Mouse (Mus musculus) left cerebral cortex, postnatal 14 days (tissue): Measurements from ENCODE around the gene Mysm1. TPM values are rescaled to one million over a fixed set of nuclear protein-coding genes. Genes with fewer than 3 reads are reported as not detected.

Experiments
- DNase-seq, 2 experiments: peaks; one replicate each; pipeline ENCODE4 v3.0.0; 2021 to 2022; ENCODE audit warnings: low spot score in 2 of 2, mixed read lengths in 1 of 2
- intact Hi-C: fragments of 180-260 bp; cut with DNase I; formaldehyde crosslinking; loops from one replicate; pipeline ENCODE4 v1.15.1; 2025
- long read RNA-seq, 2 experiments: library from polyadenylated mRNA; stranded (forward); transcript quantifications; one replicate each; pipeline ENCODE4 v2.0.0; 2021
- total RNA-seq, 2 experiments: library from RNA; stranded (reverse); gene quantifications; 2 replicates each; pipeline ENCODE4 v1.2.3; 2021

Mysm1 gene
- total RNA-seq, result 10 to 100 TPM; 25.7 to 28.4 TPM
- long read RNA-seq, experiment 1, partial matches to known transcripts, result 1 of 10 reads
- long read RNA-seq, experiment 1, other reads (novel, unspliced or antisense), result 6 of 10 reads
- long read RNA-seq, experiment 2, full-length matches to known transcripts, result 3 of 10 reads
- long read RNA-seq, experiment 2, partial matches to known transcripts, result 0 of 10 reads
- long read RNA-seq, experiment 2, other reads (novel, unspliced or antisense), result 7 of 10 reads

- intact Hi-C loops, result no loop called here
- DNase-seq, result peak; percentile 94
Observed at GRCm38 (mm10) chr4:94978590-94979499, at the start of gene Mysm1. Gene Mysm1 (minus strand): TSS chr4:94979100.

GRCm38 (mm10) chr4:95025847-95026600 is 47.1 kb upstream of the Mysm1 start:
- intact Hi-C loops, result no loop called here
- DNase-seq, result no peak

DNA sequence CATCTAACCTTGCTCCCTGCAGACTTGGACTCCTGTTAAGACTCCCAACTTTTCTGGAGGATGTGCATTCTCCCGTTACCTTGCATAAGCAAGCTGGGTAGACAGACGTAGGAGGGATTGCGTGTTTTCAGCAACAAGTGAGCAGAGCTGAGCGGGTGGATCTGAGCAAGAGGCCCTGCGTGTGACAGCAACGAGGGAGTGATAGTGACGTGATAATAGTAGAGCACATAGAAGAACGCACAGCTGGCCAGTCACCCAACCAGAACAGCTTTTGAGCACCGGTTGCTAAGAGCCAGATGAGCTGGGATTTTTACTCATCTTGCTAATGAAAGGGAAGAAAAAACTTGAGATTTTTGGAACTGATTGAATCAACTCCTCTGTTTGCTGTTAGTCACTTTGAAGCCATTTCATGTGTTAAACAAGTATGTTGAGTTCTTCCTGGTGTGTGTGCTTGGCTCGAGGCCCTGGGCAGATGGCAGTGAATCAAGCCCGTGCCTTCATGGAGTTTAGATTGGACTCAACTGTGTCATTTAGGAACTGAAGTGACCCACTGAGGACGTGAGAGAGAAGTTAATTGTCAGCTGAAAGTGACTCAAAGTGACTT is 44.6 kb upstream of the Mysm1 start:
- DNase-seq, result peak in 1 of 2 experiments; percentile 47
- intact Hi-C loops, result no loop called here

GRCm38 (mm10) chr4:95021649-95022637 is 43.0 kb upstream of the Mysm1 start:
- peak in 1 of 2 experiments; percentile 10 for DNase-seq
- intact Hi-C loops, result no loop called here

- intact Hi-C loops, result no loop called here
- DNase-seq, result no peak
Observed at GRCm38 (mm10) chr4:95020201-95020600, 41.3 kb upstream of the Mysm1 start.

DNA sequence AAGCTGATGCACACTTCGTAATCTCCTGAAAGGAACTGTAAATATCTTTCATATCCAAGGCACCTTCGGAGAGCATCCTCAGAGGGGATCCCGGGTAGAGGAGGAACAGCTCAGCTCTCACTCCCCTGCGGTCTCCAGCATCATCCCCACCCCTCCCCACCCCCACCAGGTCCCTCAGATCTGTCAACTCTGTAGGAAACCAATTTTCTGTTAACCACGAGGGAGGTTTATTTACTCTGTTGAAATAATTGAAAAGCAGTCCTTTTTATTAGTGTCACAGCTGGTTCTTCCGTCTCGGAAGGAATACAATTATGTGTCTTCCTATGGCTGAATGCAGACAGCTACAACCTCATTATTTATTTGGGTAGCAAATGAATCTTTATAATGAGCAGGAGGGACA is 39.3 kb upstream of the Mysm1 start:
- no peak for DNase-seq
- intact Hi-C loops, result no loop called here

DNA sequence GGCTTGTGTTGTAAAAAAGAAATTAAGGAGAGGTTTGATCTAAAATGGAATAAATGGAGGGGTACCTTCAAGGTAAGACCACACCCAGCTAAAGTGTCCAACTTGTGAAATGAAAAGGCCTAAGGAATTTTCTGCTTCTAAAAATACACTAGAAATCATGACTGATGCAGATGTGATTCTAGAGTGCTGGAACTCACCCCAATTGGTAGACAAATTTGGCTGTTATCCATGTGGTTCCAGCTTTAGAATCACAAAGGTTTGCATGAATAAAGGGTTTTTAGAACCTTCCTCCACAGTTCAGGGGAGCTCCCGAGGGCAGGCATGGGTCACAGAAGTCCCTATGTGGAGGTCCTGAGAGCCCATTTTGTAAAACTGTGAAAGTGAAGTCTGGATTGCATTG is 33.8 kb upstream of the Mysm1 start:
- intact Hi-C loops, result no loop called here
- DNase-seq, result no peak

DNA sequence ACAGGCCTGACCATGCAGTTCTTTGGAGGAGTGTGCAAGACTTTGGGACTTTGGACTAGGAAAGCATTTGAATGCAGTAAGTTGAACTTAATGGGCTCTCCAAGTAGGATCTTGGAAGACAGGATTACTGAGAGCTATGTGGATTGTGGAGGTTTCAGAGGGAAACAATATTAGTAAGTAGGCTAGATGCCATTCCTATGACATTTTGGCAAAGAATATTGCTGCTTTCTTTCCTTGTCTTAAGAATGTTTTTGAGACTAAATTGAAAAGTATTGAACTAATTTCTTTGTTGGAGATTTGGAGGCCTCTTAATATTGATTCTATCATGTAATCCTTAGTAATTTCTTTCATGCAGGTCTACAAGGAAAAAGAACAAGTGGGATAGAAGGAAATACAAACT is 33.4 kb upstream of the Mysm1 start:
- DNase-seq, result no peak
- intact Hi-C loops, result no loop called here

DNA sequence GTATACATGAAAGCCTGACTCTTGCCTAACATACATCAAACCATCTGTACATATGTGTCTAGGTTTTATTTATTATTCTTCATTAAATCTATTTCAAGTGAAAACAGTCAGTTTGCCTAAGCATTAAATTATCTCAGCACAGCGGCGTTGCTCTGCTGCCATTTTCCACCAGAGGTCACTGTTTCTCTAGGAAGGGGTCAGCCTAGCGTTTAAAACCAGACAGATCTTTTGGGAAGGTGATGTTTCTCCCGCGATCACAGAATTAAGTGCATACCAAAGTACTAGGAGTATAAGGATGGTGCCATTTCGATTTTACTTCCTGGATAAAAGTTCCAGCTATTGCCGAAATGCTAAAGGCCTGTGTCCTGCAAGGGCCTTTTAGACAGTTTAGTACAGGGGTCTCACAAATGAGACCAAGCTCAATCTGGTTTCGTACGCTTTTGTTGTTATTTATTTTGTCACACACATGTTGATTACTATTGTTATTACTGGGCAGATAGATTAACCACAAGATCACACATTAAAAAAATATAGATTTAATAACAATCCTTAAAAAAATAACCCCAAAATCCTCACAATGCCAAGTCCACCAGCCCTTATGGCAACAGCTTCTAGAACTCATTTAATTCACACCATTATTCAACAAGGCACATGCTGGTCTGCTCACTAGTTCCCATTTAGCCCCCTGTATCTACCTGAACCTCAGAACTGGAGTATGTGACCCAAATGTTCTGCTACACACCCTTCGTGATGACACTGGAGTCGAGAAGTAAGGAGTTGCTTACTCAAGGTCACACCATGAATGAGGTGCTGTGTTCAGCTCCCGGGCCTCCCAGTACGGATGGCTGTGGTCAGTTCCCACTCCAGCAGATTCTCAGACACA is 29.5 kb upstream of the Mysm1 start:
- intact Hi-C loops, result loop anchor here (1.0 kb wide), 1 partner anchor 917 kb away; no protein-coding TSS in a partner anchor

DNA sequence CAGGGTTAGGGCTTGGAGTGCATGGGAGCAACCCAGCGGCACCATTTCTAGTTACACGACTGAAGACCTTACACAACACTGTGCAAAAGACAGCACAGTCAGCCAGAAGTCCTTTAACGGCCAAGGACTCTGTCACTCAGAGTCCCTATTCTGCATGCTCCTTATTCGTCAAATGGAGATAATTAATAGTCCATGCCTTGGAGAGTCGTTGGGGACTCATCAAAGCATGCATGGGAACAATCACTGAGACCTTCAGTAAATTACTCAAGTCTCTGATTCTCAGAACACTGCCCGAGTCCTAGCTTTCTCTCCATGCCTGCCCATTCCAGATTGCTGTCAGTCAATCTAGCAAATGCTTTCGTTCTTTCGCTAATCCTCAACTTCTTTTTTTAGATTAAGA is 28.9 kb upstream of the Mysm1 start:
- no peak for DNase-seq
- intact Hi-C loops, result loop anchor here (1.0 kb wide), 1 partner anchor 918 kb away; no protein-coding TSS in a partner anchor

More for the DNA sequence above, 29.5 kb upstream of the Mysm1 start:
- peak; percentile 73 to 81 for DNase-seq

DNA sequence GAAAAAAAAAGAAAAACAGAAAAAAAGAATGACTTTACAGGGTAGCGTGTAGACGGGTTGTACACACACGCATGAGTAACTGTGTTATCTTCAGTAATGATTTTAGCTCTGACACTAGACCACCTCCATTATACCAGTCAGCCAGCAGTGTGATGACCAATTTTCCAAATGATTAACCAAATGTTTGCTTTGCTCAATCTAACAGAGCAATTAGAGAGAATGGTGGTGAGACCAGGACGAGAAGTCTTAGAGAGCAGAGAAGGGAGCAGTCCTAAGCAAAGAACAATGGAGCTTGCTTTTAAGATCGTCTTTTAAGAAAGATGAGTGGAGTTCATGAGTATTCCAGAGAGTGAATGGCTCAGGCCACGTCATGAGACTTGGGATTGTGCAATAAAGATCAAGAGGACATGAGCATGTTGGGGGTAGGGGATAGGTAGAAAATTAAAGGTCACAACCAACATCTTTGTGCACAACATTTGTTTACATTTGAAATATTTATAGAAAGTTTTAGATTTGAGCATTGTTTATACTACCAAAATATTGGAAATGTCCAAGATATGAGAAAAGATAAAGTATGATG is 26.4 kb upstream of the Mysm1 start:
- no peak for DNase-seq
- intact Hi-C loops, result no loop called here

- DNase-seq, result no peak
- intact Hi-C loops, result no loop called here
Observed at GRCm38 (mm10) chr4:95001043-95001775, 22.3 kb upstream of the Mysm1 start.

DNA sequence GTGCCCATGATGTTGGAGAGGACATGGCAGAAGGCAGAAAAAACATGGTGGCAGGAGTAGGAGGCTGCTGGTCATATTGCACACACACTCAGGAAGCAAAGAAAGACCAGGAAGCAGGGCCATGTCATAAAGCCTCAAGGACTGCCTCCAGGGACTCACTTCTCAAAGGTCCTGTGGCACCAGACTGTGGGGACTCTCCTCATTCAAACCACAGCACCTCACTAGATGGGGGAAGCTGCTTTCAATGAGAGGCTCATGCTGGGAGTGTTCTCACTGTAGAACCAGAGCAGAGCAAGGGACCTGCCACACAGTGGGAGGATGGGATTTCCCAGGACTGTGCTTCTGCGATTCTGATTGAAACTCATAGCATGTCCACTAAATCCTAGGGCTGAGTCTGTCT is 21.2 kb upstream of the Mysm1 start:
- intact Hi-C loops, result no loop called here
- DNase-seq, result no peak

- intact Hi-C loops, result no loop called here
- peak; percentile 25 to 63 for DNase-seq
Observed at GRCm38 (mm10) chr4:94999249-94999648, 20.3 kb upstream of the Mysm1 start.

GRCm38 (mm10) chr4:94995862-94996261 is 17.0 kb upstream of the Mysm1 start:
- intact Hi-C loops, result no loop called here
- DNase-seq, result peak in 1 of 2 experiments; percentile 56

DNA sequence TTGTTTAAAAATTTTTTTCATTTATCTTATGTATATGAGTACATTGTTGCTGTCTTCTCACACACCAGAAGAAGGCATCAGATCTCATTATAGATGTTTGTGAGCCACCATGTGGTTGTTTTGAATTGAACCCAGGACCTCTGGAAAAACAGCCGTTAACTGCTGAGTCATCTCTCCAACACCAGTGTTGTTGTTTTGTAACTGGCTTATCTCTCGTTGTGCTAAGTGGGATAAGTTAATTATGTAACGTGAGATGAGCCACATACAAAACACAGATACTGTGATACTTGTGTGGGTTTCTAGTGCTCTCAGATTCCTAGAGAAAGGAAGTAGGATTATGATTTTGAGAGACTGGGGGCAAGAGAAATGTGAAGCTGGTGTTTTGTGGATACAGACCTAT is 11.3 kb upstream of the Mysm1 start:
- intact Hi-C loops, result no loop called here
- no peak for DNase-seq
